Comparison of ENCODE assay signal across 8 mouse cellular contexts in genomic region chr2:165112149-165112548, GRCm38 (mm10). TPM values are rescaled to one million over a fixed set of nuclear protein-coding genes. Genes with fewer than 3 reads are reported as not detected.
DNase-seq lines count a peak whose midpoint lies in the region; ATAC-seq and TF ChIP-seq lines count a peak whose summit lies in the region.

No protein-coding gene starts in this region.

- no peak overlapping the region for H3K9ac ChIP-seq in intestine, embryonic 16.5 days (ENCODE audit: low read depth, low read length)
- no peak overlapping the region for H3K9ac ChIP-seq in midbrain, embryonic 12.5 days (replicated peaks)

- no peaks in the 10 kb centered on the region for H3K4me1 ChIP-seq in cortical plate, adult 2 months (ENCODE audit: control insufficient read depth, insufficient read depth, low read length)
- H3K4me1 ChIP-seq in intestine, embryonic 16.5 days (ENCODE audit: control insufficient read depth, insufficient read depth, low read length): peaks cover 5% of the 10 kb centered on the region; the same call in 1 of the 2 replicates
- peaks cover 18% of the 10 kb centered on the region for H3K4me1 ChIP-seq in limb, embryonic 10.5 days
- peaks cover 14% of the 10 kb centered on the region for H3K4me1 ChIP-seq in midbrain, embryonic 12.5 days

- H3K36me3 ChIP-seq in intestine, embryonic 16.5 days (ENCODE audit: control insufficient read depth, insufficient read depth, low read length): no peaks in the 10 kb centered on the region
- no peaks in the 10 kb centered on the region for H3K36me3 ChIP-seq in limb, embryonic 10.5 days
- H3K36me3 ChIP-seq in midbrain, embryonic 12.5 days: no peaks in the 10 kb centered on the region

- H3K9me3 ChIP-seq in intestine, embryonic 16.5 days (ENCODE audit: control insufficient read depth, low read length): no peaks in the 10 kb centered on the region
- no peaks in the 10 kb centered on the region for H3K9me3 ChIP-seq in limb, embryonic 10.5 days (replicated peaks)
- H3K9me3 ChIP-seq in midbrain, embryonic 12.5 days: no peaks in the 10 kb centered on the region

- WGBS in intestine, embryonic 16.5 days: under 1% methylated on average over 54 of the region's 54 CpGs
- under 1% methylated on average over 52 of the region's 54 CpGs for WGBS in limb, embryonic 10.5 days
- whole genome bisulfite sequencing in midbrain, embryonic 12.5 days: under 1% methylated on average over 54 of the region's 54 CpGs

- H3K4me2 ChIP-seq in intestine, embryonic 16.5 days (ENCODE audit: low read depth, low read length): peak overlapping the region; percentile 27; the same call in 1 of the 2 replicates
- peak overlapping the region; percentile 24 for H3K4me2 ChIP-seq in midbrain, embryonic 12.5 days (replicated peaks)

- TF ChIP-seq POLR2A in cortical plate, adult 2 months (IDR thresholded peaks at IDR 0.05; ENCODE audit: extremely low read depth, insufficient read depth, low read length): no peak

- peak; percentile 46 for TF ChIP-seq CTCF in cortical plate, adult 2 months (IDR thresholded peaks at IDR 0.05; ENCODE audit: extremely low read depth, insufficient read depth, low read length)

- peak; percentile 85 for DNase-seq in adrenal gland, adult 2 months
- DNase-seq in limb, embryonic 10.5 days (ENCODE audit: low spot score): peak; percentile 91
- peak; percentile 91 for DNase-seq in right cerebral cortex, postnatal 4 days
- DNase-seq in urinary bladder, postnatal 4 days (ENCODE audit: low spot score in 2 of 2): peak; percentile 76 to 95

- no peak overlapping the region for H3K4me3 ChIP-seq in cortical plate, adult 2 months (ENCODE audit: insufficient read depth, low read length)
- H3K4me3 ChIP-seq in intestine, embryonic 16.5 days (ENCODE audit: low read length): no peak overlapping the region
- peak overlapping the region; percentile 20 for H3K4me3 ChIP-seq in limb, embryonic 10.5 days
- H3K4me3 ChIP-seq in midbrain, embryonic 12.5 days: no peak overlapping the region

- H3K27ac ChIP-seq in cortical plate, adult 2 months (ENCODE audit: insufficient read depth, low read length): no peak overlapping the region
- no peak overlapping the region for H3K27ac ChIP-seq in intestine, embryonic 16.5 days (ENCODE audit: low read length)
- H3K27ac ChIP-seq in limb, embryonic 10.5 days: no peak overlapping the region
- H3K27ac ChIP-seq in midbrain, embryonic 12.5 days (replicated peaks): no peak overlapping the region

- peak; percentile 90 for ATAC-seq in granulocyte monocyte progenitor cell, adult 5-6 weeks (replicated peaks; ENCODE audit: poor library complexity, severe bottlenecking)
- ATAC-seq in intestine, embryonic 16.5 days: peak; percentile 82
- peak; percentile 69 for ATAC-seq in midbrain, embryonic 12.5 days (ENCODE audit: low FRiP score, low read depth)

- H3K27me3 ChIP-seq in intestine, embryonic 16.5 days (replicated peaks; ENCODE audit: control insufficient read depth, insufficient read depth, low read length): peaks cover 88% of the 10 kb centered on the region
- H3K27me3 ChIP-seq in limb, embryonic 10.5 days (ENCODE audit: low read depth, poor library complexity, severe bottlenecking): peaks cover 100% of the 10 kb centered on the region
- H3K27me3 ChIP-seq in midbrain, embryonic 12.5 days: peaks cover 97% of the 10 kb centered on the region

RNA-seq across cellular contexts. Expression of gene 1700025C18Rik, which starts 21.6 kb away (rescaled TPM):
- not detected for total RNA-seq in adrenal gland, adult 2 months (2021)
- polyA plus RNA-seq in adrenal gland, adult 2 months (2012; rRNA removed): not detected in 2 replicates
- not detected in 2 replicates for polyA plus RNA-seq in cortical plate, adult 2 months (2012; rRNA removed)
- total RNA-seq in granulocyte monocyte progenitor cell, adult 5-6 weeks (2014; fragmentation: Nextera tagmentation): not detected in 2 replicates
- total RNA-seq in granulocyte monocyte progenitor cell, adult 5-6 weeks (2017): not detected in 2 replicates
- not detected in 2 replicates for polyA plus RNA-seq in intestine, embryonic 16.5 days (2015; fragmentation: Nextera tagmentation; extraction: Ambion mirVana)
- not detected in 2 replicates for polyA plus RNA-seq in limb, embryonic 10.5 days (2016; fragmentation: Nextera tagmentation; extraction: Ambion mirVana)
- not detected in 2 replicates for polyA plus RNA-seq in midbrain, embryonic 12.5 days (2016; fragmentation: Nextera tagmentation; extraction: Ambion mirVana)

RNA-seq across cellular contexts. Expression of gene Cd40, which starts 56.7 kb away (rescaled TPM):
- 1 to 10 TPM; 2.4 to 2.9 TPM for total RNA-seq in adrenal gland, adult 2 months (2021)
- polyA plus RNA-seq in adrenal gland, adult 2 months (2012; rRNA removed): 3.2 and 5.3 TPM in 2 replicates
- polyA plus RNA-seq in cortical plate, adult 2 months (2012; rRNA removed): 2.0 TPM in 2 replicates
- not detected in 2 replicates for total RNA-seq in granulocyte monocyte progenitor cell, adult 5-6 weeks (2014; fragmentation: Nextera tagmentation)
- not detected in 2 replicates for total RNA-seq in granulocyte monocyte progenitor cell, adult 5-6 weeks (2017)
- polyA plus RNA-seq in intestine, embryonic 16.5 days (2015; fragmentation: Nextera tagmentation; extraction: Ambion mirVana): 7.6 and 9.7 TPM in 2 replicates
- polyA plus RNA-seq in limb, embryonic 10.5 days (2016; fragmentation: Nextera tagmentation; extraction: Ambion mirVana): 10.5 and 11.5 TPM in 2 replicates
- polyA plus RNA-seq in midbrain, embryonic 12.5 days (2016; fragmentation: Nextera tagmentation; extraction: Ambion mirVana): 4.8 and 6.8 TPM in 2 replicates
